Mouse (Mus musculus): ENCODE results near the gene Socs7. TPM values are rescaled to one million over a fixed set of nuclear protein-coding genes. Genes with fewer than 3 reads are reported as not detected.

Gene Socs7
- polyA plus RNA-seq, 1 experiment = 9.1 TPM

DNA sequence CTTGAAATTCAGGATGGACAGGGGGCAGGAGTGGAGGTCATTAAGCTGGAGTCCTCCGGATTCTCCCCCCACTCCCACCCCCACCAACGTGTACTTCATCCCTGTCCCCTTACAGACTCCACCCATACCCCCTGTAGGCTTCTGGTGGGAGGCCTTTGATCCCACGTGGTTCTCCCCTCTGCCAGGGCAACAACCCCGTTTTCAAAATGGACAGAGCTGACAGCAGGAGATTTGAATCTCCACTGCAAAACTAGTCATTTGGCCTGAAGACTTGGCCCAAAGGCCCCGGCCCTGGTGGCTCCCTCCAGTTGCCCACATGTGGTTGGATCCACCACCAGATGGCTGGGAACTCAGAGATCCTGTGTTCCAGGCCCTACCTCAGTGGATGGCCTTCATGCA is 54.3 kb downstream of the Socs7 start:
- no peak for DNase-seq (ENCODE audit: low spot score)

GRCm38 (mm10) chr11:97418834-97419539 is 56.6 kb downstream of the Socs7 start:
- no peak for DNase-seq (ENCODE audit: low spot score)

GRCm38 (mm10) chr11:97419540-97419900 is 57.2 kb downstream of the Socs7 start:
- no peak for DNase-seq (ENCODE audit: low spot score)

GRCm38 (mm10) chr11:97422507-97422906 is 60.2 kb downstream of the Socs7 start:
- DNase-seq (ENCODE audit: low spot score) = no peak

DNA sequence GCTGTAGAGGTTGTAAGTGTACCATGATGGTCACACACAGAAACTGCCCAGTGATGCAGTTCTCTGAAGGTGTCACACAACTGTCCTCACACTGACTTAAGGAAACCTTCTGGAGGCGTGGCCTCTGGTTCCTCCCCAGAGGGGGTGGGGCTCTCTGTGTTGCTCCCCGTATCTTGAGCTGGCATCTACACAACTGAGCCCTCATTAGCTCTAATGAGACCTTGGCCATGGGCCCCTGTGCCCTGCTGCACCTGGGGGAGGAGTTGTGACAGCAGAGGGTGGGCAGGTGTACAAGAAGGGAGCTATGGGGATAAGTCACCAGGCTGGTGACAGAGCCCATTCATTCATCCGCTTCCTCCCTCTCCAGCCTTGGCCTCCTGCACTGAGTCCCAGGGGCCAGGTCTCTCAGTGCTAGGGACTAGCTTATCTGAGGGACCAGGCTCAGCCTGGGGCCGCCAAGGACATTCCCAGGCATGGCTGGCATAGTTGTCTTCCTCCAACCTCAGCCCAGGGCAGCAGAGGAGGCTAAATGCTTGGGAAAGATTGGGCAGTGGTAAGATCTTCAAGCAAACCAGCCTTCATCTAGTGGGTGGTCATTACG is 61.8 kb downstream of the Socs7 start:
- DNase-seq (ENCODE audit: low spot score) = no peak

DNA sequence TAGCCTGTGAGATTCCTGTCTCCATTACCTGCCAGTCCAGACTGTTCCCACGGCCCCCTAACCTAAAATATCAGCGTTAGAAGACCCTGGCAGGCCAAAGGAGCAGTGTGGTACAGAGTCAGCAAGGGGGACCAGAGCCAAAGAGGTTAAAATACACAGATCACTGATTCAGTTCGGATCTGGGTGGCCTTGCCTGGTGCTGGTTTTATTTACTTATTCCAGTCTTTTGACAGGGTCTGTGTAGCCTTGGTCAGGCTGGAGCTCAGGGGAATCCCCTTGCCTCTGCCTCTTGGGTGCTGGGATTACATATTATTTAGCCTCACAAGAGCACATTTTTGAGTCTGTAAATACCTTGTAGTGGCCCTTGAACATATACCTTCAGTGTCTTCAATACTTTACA is 62.5 kb downstream of the Socs7 start:
- no peak for DNase-seq (ENCODE audit: low spot score)

DNA sequence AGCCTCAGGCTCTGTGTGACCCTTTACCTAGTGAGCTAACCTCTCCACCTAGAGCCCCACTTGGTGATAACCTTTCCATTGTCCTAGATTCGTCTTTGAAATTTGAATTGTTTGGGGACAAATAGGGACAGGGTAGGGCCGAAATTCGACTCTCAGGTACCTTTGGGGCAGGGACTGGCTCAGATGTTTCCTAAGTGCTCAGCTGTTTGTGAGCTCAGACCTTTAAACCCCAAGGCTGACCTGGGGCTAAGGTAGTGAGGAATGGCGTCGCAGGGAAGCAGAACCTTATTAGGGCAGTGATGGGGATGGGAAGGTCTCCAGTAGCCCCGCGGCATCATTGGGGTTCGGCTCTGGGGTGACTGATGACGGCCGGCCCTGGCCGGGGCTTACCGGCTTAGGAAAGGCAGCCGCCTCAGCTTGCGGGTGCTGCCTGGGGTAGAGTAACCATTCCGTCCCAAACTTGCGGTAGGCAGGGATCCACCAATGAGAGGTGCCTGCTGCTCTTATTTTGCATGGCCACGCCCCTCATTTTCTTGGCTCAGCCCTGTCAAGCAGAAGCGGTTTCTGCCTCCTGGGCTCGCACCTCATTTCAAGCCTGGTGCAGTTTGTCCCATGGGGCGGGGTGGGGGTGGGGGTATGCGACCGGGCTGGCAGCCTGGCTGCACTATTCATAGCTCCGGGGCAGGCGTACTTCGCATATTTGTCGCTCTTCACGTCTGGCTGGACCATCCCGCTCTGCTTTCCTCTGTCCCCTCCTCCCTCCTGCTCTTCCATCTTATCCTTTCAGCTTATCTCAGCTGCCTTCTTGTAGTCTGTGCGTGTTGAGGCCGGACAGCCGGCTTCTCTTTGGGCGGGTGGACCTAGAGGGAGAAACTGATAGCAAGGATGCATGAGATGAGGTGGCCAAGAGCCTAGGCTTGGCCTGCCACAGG is 65.7 kb downstream of the Socs7 start:
- no peak for DNase-seq (ENCODE audit: low spot score)

- no peak for DNase-seq (ENCODE audit: low spot score)
These were observed 66.4 kb downstream of the Socs7 start for GRCm38 (mm10) chr11:97428726-97429077.

- DNase-seq (ENCODE audit: low spot score) = no peak
These were observed 67.3 kb downstream of the Socs7 start for GRCm38 (mm10) chr11:97429615-97430014.

DNA sequence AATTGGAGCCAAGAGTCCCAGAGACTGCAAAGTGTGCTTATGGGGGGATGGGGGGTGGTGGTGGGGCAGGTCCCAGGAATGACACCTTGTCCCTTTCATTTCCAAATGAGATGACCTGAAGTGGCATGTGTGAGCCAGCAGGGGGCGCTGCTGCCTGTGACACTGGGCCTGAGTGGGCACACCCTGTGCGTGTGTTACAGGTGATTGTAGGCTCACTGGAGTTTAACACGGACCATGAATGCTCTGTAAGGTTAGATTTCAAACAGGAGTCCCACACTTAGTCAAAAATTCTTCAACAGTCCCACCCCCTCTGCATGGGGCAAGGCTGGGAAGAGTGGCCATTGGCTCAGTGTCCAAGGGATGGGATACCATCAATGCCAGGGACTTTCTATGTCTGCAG is 69.7 kb downstream of the Socs7 start:
- DNase-seq (ENCODE audit: low spot score) = no peak

DNA sequence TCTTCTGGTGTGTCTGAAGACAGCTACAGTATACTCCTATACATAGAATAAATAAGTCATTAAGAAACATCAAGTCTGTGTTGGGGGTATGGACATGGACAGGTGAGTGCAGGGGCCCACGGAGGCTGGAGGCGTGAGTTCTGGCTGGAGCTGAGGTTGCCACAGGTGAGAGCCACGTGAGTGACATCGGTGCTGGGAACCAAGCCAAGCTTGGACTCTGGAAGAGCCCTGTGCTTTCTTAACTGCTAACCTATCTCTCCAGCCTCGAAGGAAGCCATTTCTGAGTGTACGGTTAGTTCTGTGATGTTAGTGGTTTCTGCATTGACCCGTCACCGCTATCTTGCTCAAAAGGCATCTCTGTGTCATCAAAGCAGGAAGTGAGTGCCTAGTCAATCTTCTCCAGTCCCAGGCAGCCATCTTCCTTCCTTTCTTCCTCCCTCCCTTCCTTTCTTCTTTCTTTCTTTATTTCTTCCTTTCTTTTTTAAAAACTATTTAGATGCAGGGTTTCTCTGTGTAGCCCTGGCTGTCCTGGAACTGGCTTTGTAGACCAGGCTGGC is 70.7 kb downstream of the Socs7 start:
- DNase-seq (ENCODE audit: low spot score) = no peak

- no peak for DNase-seq (ENCODE audit: low spot score)
These were observed 71.8 kb downstream of the Socs7 start for GRCm38 (mm10) chr11:97434121-97434520.

GRCm38 (mm10) chr11:97434704-97435454 is 72.5 kb downstream of the Socs7 start:
- peak; percentile 82 for DNase-seq (ENCODE audit: low spot score)

DNA sequence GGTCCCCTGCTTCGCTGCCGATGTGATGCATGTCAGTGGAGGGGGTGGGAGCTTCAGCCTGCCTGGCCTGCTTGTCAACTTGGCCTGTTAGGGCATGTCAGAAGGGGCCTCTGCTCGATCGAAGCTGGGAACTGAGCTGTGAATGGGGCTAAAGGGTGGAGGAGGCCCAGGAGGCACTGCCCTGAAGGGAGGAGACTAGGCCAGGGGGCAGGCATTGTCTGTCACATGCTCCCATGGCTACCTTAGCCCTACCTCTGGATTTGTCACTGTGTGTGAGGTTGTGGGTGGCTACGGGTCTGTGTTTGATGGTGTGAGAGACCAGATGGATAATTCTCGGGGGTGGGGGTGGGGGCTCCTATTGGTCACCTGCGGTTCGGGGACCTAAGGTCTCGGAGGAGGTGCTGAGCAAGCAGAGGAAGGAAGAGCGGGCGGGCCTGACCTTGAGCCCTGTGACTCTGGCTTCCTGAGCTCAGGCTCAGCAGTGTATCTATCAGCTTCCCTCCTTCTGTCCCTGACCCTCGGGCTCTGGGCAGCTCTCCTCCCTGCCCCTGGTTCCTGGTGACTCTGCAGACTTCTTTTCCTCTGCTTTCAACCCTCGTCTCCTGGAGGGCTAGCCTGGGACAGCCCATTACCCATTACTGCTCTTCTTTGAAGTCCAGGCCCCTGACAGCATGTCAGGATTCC is 73.6 kb downstream of the Socs7 start:
- peak; percentile 72 for DNase-seq (ENCODE audit: low spot score)

GRCm38 (mm10) chr11:97437745-97438144 is 75.4 kb downstream of the Socs7 start:
- DNase-seq (ENCODE audit: low spot score) = no peak

GRCm38 (mm10) chr11:97438868-97439267 is 76.5 kb downstream of the Socs7 start:
- DNase-seq (ENCODE audit: low spot score) = no peak

- peak; percentile 81 for DNase-seq (ENCODE audit: low spot score)
These were observed 77.6 kb downstream of the Socs7 start for GRCm38 (mm10) chr11:97439935-97440334.

- DNase-seq (ENCODE audit: low spot score) = no peak
These were observed 78.1 kb downstream of the Socs7 start for GRCm38 (mm10) chr11:97440441-97440881.

DNA sequence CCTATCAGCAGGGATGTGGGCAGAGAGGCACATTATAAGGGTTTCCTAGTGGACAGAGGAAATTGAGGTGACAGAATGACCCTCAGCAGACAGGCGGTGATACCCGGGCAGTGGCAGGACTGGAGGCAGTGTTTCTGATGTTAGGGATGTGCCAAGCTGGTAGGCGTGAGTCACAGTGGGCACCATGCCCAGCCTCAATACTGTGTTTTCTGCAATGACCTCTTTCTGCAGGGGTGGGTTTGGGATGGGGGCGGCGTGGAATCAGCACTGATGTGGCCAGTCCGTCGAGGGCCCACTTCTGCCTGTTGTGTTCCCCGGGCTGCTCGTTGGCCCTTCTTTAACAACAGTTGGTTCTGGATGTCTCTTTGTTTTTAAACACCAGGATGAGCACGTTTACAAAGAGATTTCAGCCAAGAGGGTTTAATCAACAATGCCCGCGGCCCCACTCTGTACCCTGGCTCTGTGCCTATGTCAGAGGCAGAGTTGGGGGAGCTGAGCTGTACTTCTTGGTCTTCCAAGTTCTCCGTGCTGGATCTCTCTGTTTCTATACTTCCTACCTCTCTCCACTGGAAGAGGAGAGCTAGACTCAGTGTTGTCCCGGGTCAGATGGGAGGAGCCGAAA is 78.8 kb downstream of the Socs7 start:
- DNase-seq (ENCODE audit: low spot score) = no peak

- no peak for DNase-seq (ENCODE audit: low spot score)
These were observed 79.3 kb downstream of the Socs7 start for GRCm38 (mm10) chr11:97441658-97442125.
